Mouse (Mus musculus) limb, embryonic 14.5 days (tissue): Measurements from ENCODE around the gene Apol7b. TPM values are rescaled to one million over a fixed set of nuclear protein-coding genes. Genes with fewer than 3 reads are reported as not detected.

Experiments used
- ATAC-seq: fragments of 200-750 bp; cut with Nextera tagmentation; 2 replicates; pipeline ENCODE4 v1.8.0; 2017; ENCODE audit warnings: low read depth, moderate number of reproducible peaks, moderate TSS enrichment; ENCODE audit not compliant: low FRiP score
- DNase-seq: peaks from one replicate; pipeline ENCODE4 v3.0.0-alpha.2; 2015; ENCODE audit warnings: low spot score
- H3K27ac ChIP-seq: fragments of 300-500 bp; sonication (generic); replicated peaks from 2 replicates; pipeline ENCODE4 v1.5.1; 2014; ENCODE audit warnings: low read depth, mild to moderate bottlenecking, low read length, moderate library complexity, mixed read lengths
- H3K27me3 ChIP-seq: fragments of 300-500 bp; sonication (generic); 2 replicates; pipeline ENCODE4 v1.6.1; 2014; ENCODE audit warnings: low read length, mixed read lengths; ENCODE audit not compliant: control insufficient read depth, insufficient read depth
- H3K36me3 ChIP-seq: fragments of 300-500 bp; sonication (generic); 2 replicates; pipeline ENCODE4 v1.6.1; 2014; ENCODE audit warnings: mild to moderate bottlenecking, low read length, moderate library complexity, mixed read lengths; ENCODE audit not compliant: control insufficient read depth, insufficient read depth
- H3K4me1 ChIP-seq: fragments of 300-500 bp; sonication (generic); 2 replicates; pipeline ENCODE4 v1.6.1; 2014; ENCODE audit warnings: antibody characterized with exemption, low read length, mixed read lengths; ENCODE audit not compliant: control insufficient read depth, insufficient read depth
- H3K4me2 ChIP-seq: fragments of 300-500 bp; sonication (generic); replicated peaks from 2 replicates; pipeline ENCODE4 v1.6.1; 2014; ENCODE audit warnings: low read depth, mild to moderate bottlenecking, low read length, moderate library complexity; ENCODE audit not compliant: severe bottlenecking
- H3K4me3 ChIP-seq: fragments of 300-500 bp; sonication (generic); replicated peaks from 2 replicates; pipeline ENCODE4 v1.5.1; 2014; ENCODE audit warnings: low read length
- H3K9ac ChIP-seq: fragments of 300-500 bp; sonication (generic); 2 replicates; pipeline ENCODE4 v1.6.1; 2014; ENCODE audit warnings: mild to moderate bottlenecking, low read depth, low read length, moderate library complexity; ENCODE audit not compliant: severe bottlenecking
- H3K9me3 ChIP-seq: fragments of 300-500 bp; sonication (generic); 2 replicates; pipeline ENCODE4 v1.6.1; 2016; ENCODE audit warnings: low read length; ENCODE audit not compliant: control insufficient read depth
- POLR2A ChIP-seq: fragments of 200-500 bp; IDR thresholded peaks from 2 replicates; pipeline ENCODE4 v1.8.0; 2012; ENCODE audit warnings: inconsistent platforms, mild to moderate bottlenecking, moderate library complexity, borderline replicate concordance; ENCODE audit not compliant: insufficient read depth, insufficient read length; ENCODE audit errors: extremely low read depth
- WGBS: fragments of 180-500 bp; shearing (Covaris S2); extraction: QIAGEN DNeasy Blood & Tissue Kit; methylation state at CpG from one replicate; pipeline ENCODE4 v1.1.7; 2014; 5-methylcytosine and 5-hydroxymethylcytosine counted together
- polyA plus RNA-seq, 2 experiments: library from polyadenylated mRNA; depleted of rRNA in 1 of 2; stranded (reverse) in 1 of 2; unstranded in 1 of 2; fragments of >200 nt; fragmentation: Nextera tagmentation in 1 of 2; extraction: Ambion mirVana in 1 of 2; gene quantifications; 2 replicates each; pipeline versions ENCODE4 v1.2.1 to v1.2.3; 2012 to 2014

Apol7b gene
- polyA plus RNA-seq, 2 experiments = 0.06 TPM; not detected in 1

DNA sequence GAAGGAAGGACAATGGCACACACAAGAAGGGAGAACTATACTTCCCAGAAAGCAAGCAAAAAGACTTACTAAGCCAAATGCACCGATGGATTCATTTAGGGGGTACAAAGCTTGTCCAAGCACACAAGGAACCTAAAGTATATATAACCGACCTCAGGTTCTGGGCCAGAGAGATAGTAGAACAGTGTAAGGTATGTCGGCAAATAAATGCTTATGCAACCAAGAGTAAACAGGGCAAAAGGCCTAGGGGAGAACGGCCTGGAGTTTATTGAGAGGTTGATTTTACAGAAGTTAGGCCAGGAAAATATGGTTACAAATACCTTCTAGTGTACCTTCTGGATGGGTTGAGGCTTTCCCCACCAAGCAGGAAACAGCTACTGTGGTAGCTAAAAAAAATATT lies 69.9 kb downstream of the Apol7b start:
- H3K27ac ChIP-seq = no peak overlapping the region
- no peak for ATAC-seq
- 96% methylated on average over 4 of the region's 4 CpGs for WGBS
- no peak for TF ChIP-seq POLR2A
- H3K4me1 ChIP-seq = no peaks in the 10 kb centered on the region
- no peaks in the 10 kb centered on the region for H3K36me3 ChIP-seq
- no peak overlapping the region for H3K9ac ChIP-seq
- no peak overlapping the region for H3K4me3 ChIP-seq
- DNase-seq = no peak
- H3K4me2 ChIP-seq = no peak overlapping the region
- no peaks in the 10 kb centered on the region for H3K27me3 ChIP-seq
- no peaks in the 10 kb centered on the region for H3K9me3 ChIP-seq

DNA sequence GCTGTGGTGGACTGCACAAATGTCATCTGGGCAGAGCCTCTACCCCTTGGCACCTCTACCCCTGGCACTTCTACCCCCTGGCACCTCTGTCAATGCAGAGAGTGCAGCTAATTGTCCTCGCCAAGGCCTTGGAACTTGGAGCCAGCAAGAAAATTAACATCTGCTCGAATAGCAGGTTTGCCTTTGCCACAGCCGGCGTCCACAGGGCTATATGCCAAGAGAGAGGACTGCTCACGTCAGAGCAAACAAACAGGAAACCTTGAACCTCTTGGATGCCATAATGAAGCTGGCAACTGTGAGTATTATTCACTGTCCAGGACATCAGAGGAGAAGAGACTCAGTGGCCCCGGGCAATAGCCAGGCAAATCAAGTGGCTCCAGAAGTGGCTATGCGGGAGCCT lies 70.4 kb downstream of the Apol7b start:
- DNase-seq (no peak), ATAC-seq (no peak)
- Histone ChIP-seq H3K4me1 (no peaks in the 10 kb centered on the region), H3K27ac (no peak overlapping the region), H3K36me3 (no peaks in the 10 kb centered on the region), H3K27me3 (no peaks in the 10 kb centered on the region), H3K9ac (no peak overlapping the region), H3K4me2 (no peak overlapping the region), H3K4me3 (no peak overlapping the region), H3K9me3 (no peaks in the 10 kb centered on the region)
- no peak for TF ChIP-seq POLR2A
- WGBS = 86% methylated on average over 7 of the region's 7 CpGs

Other genes starting within 250 kb of the Apol7b start
- 189 and 205 TPM in 2 replicates for gene Rbfox2, start 140.5 kb downstream of the Apol7b start, polyA plus RNA-seq (2012; rRNA removed)
- 94.7 and 101 TPM in 2 replicates for gene Rbfox2, start 140.5 kb downstream of the Apol7b start, polyA plus RNA-seq (2014; fragmentation: Nextera tagmentation; extraction: Ambion mirVana)
- gene Apol7a, start 48.4 kb downstream of the Apol7b start, polyA plus RNA-seq (2012; rRNA removed) = 0.45 and 0.50 TPM in 2 replicates
- 0.22 and 0.23 TPM in 2 replicates for gene Apol7a, start 48.4 kb downstream of the Apol7b start, polyA plus RNA-seq (2014; fragmentation: Nextera tagmentation; extraction: Ambion mirVana)
- 0.06 and 0.35 TPM in 2 replicates for gene Apol9a, start 36.4 kb downstream of the Apol7b start, polyA plus RNA-seq (2012; rRNA removed)
- gene Apol9a, start 36.4 kb downstream of the Apol7b start, polyA plus RNA-seq (2014; fragmentation: Nextera tagmentation; extraction: Ambion mirVana) = not detected in 2 replicates
- not detected in 2 replicates for gene Apol10a, start 29.6 kb upstream of the Apol7b start, polyA plus RNA-seq (2012; rRNA removed)
- gene Apol10a, start 29.6 kb upstream of the Apol7b start, polyA plus RNA-seq (2014; fragmentation: Nextera tagmentation; extraction: Ambion mirVana) = not detected in 2 replicates
- gene Apol11a, start 60.8 kb upstream of the Apol7b start, polyA plus RNA-seq (2012; rRNA removed) = not detected in 2 replicates
- not detected in 2 replicates for gene Apol11a, start 60.8 kb upstream of the Apol7b start, polyA plus RNA-seq (2014; fragmentation: Nextera tagmentation; extraction: Ambion mirVana)
- 0.03 TPM in 1 of 2 replicates, not detected in the other for gene Apol7c, start 85.8 kb upstream of the Apol7b start, polyA plus RNA-seq (2012; rRNA removed)
- not detected in 2 replicates for gene Apol7c, start 85.8 kb upstream of the Apol7b start, polyA plus RNA-seq (2014; fragmentation: Nextera tagmentation; extraction: Ambion mirVana)
- gene 1700025B11Rik, start 114.4 kb upstream of the Apol7b start, polyA plus RNA-seq (2012; rRNA removed) = not detected in 2 replicates
- not detected in 2 replicates for gene 1700025B11Rik, start 114.4 kb upstream of the Apol7b start, polyA plus RNA-seq (2014; fragmentation: Nextera tagmentation; extraction: Ambion mirVana)
- gene Apol10b, start 148.6 kb upstream of the Apol7b start, polyA plus RNA-seq (2012; rRNA removed) = 0.04 and 0.16 TPM in 2 replicates
- 0.12 TPM in 1 of 2 replicates, not detected in the other for gene Apol10b, start 148.6 kb upstream of the Apol7b start, polyA plus RNA-seq (2014; fragmentation: Nextera tagmentation; extraction: Ambion mirVana)
- gene Gm36245, start 151.8 kb upstream of the Apol7b start, polyA plus RNA-seq (2012; rRNA removed) = not detected in 2 replicates
- gene Gm36245, start 151.8 kb upstream of the Apol7b start, polyA plus RNA-seq (2014; fragmentation: Nextera tagmentation; extraction: Ambion mirVana) = not detected in 2 replicates
- 0.03 TPM in 1 of 2 replicates, not detected in the other for gene Apol11b, start 195.8 kb upstream of the Apol7b start, polyA plus RNA-seq (2012; rRNA removed)
- gene Apol11b, start 195.8 kb upstream of the Apol7b start, polyA plus RNA-seq (2014; fragmentation: Nextera tagmentation; extraction: Ambion mirVana) = not detected in 2 replicates